22 mouse cellular contexts compared by ENCODE assay signal in genomic region chr5:73304507-73304906, GRCm38 (mm10). TPM values are rescaled to one million over a fixed set of nuclear protein-coding genes. Genes with fewer than 3 reads are reported as not detected.
DNase-seq lines count a peak whose midpoint lies in the region; ATAC-seq and TF ChIP-seq lines count a peak whose summit lies in the region.
"Had no signal": no experiment of that assay in that cellular context is flagged by ENCODE, and none has a peak within 500 bp of the region (broad histone marks: within the 10 kb centered on the region; RNA-seq: fewer than 3 reads in every experiment).

No protein-coding gene starts in this region.

- H3K27me3 ChIP-seq in heart, embryonic 13.5 days (replicated peaks) = no peaks in the 10 kb centered on the region
- no peaks in the 10 kb centered on the region for H3K27me3 ChIP-seq in heart, embryonic 11.5 days (ENCODE audit: control insufficient read depth, insufficient read depth, low read length)
- H3K27me3 ChIP-seq in heart, postnatal 0 days (ENCODE audit: control insufficient read depth, insufficient read depth, low read length) = no peaks in the 10 kb centered on the region
- H3K27me3 ChIP-seq in kidney, postnatal 0 days (ENCODE audit: insufficient read depth, low read length) = no peaks in the 10 kb centered on the region
- H3K27me3 ChIP-seq: embryonic facial prominence, embryonic 13.5 days; embryonic facial prominence, embryonic 15.5 days; forebrain, embryonic 12.5 days had no signal

- TF ChIP-seq CTCF in heart, postnatal 0 days (IDR thresholded peaks at IDR 0.05; ENCODE audit: low read depth) = no peak
- no peak for TF ChIP-seq CTCF in kidney, postnatal 0 days (IDR thresholded peaks at IDR 0.05; ENCODE audit: low read depth)

- 0 out of 2 replicates have a peak overlapping the region, but pooled peaks have one; percentile 3 for H3K27ac ChIP-seq in heart, embryonic 13.5 days (replicated peaks)
- H3K27ac ChIP-seq in heart, embryonic 11.5 days (ENCODE audit: low read depth, low read length) = no peak overlapping the region
- no peak overlapping the region for H3K27ac ChIP-seq in heart, postnatal 0 days (ENCODE audit: low read depth)
- H3K27ac ChIP-seq in kidney, postnatal 0 days = no peak overlapping the region
- H3K27ac ChIP-seq: embryonic facial prominence, embryonic 13.5 days; embryonic facial prominence, embryonic 15.5 days; forebrain, embryonic 10.5 days; forebrain, embryonic 12.5 days had no signal

- no peaks in the 10 kb centered on the region for H3K9me3 ChIP-seq in heart, embryonic 13.5 days
- no peaks in the 10 kb centered on the region for H3K9me3 ChIP-seq in heart, embryonic 11.5 days (replicated peaks; ENCODE audit: control insufficient read depth, low read length)
- no peaks in the 10 kb centered on the region for H3K9me3 ChIP-seq in heart, postnatal 0 days (replicated peaks; ENCODE audit: control insufficient read depth, low read length)
- no peaks in the 10 kb centered on the region for H3K9me3 ChIP-seq in kidney, postnatal 0 days (replicated peaks; ENCODE audit: low read length)
- H3K9me3 ChIP-seq: embryonic facial prominence, embryonic 13.5 days; embryonic facial prominence, embryonic 15.5 days; forebrain, embryonic 10.5 days; forebrain, embryonic 12.5 days had no signal

- H3K9ac ChIP-seq in heart, embryonic 13.5 days = no peak overlapping the region
- H3K9ac ChIP-seq in heart, embryonic 11.5 days (ENCODE audit: low read depth, low read length) = no peak overlapping the region
- no peak overlapping the region for H3K9ac ChIP-seq in heart, postnatal 0 days (replicated peaks; ENCODE audit: low read depth, low read length)
- no peak overlapping the region for H3K9ac ChIP-seq in kidney, postnatal 0 days (ENCODE audit: low read depth, low read length)
- H3K9ac ChIP-seq: embryonic facial prominence, embryonic 13.5 days; embryonic facial prominence, embryonic 15.5 days; forebrain, embryonic 12.5 days had no signal

- WGBS in heart, embryonic 13.5 days = 75% methylated on average over 12 of the region's 12 CpGs
- 76% methylated on average over 12 of the region's 12 CpGs for WGBS in heart, embryonic 11.5 days (ENCODE audit: insufficient replicate concordance)
- 73% methylated on average over 12 of the region's 12 CpGs for WGBS in heart, postnatal 0 days
- WGBS in kidney, postnatal 0 days = 85% methylated on average over 12 of the region's 12 CpGs

- peak; percentile 36 for DNase-seq in heart, postnatal 0 days (ENCODE audit: low spot score)
- no peak for DNase-seq in heart, adult 9 months (ENCODE audit: low spot score in 2 of 2)
- peak; percentile 23 for DNase-seq in kidney, postnatal 0 days (ENCODE audit: low spot score)
- no peak for DNase-seq in kidney, postnatal 36 days
- DNase-seq: adrenal gland, adult 2 months; adrenal gland, postnatal 10 days; adrenal gland, postnatal 25 days; cerebellum, adult 11 months; cerebellum, adult 18-20 months; cerebellum, adult 8-10 months; cerebellum, adult 9-11 months; cerebellum, postnatal 14 days; cerebellum, postnatal 36 days; embryo, embryonic 11 days had no signal

- no peak overlapping the region for H3K4me2 ChIP-seq in heart, embryonic 13.5 days
- no peak overlapping the region for H3K4me2 ChIP-seq in heart, embryonic 11.5 days
- H3K4me2 ChIP-seq in heart, postnatal 0 days (ENCODE audit: low read depth, low read length) = no peak overlapping the region
- H3K4me2 ChIP-seq in kidney, postnatal 0 days (ENCODE audit: low read length) = no peak overlapping the region
- H3K4me2 ChIP-seq: embryonic facial prominence, embryonic 13.5 days; embryonic facial prominence, embryonic 15.5 days; forebrain, embryonic 12.5 days had no signal

- no peak for ATAC-seq in heart, embryonic 13.5 days (ENCODE audit: extremely low read depth, insufficient number of reproducible peaks, low FRiP score, low TSS enrichment)
- no peak for ATAC-seq in heart, embryonic 11.5 days (replicated peaks; ENCODE audit: insufficient number of reproducible peaks, low FRiP score, low TSS enrichment)
- ATAC-seq in heart, postnatal 0 days (ENCODE audit: insufficient read depth, low read depth) = no peak
- no peak for ATAC-seq in kidney, postnatal 0 days (replicated peaks; ENCODE audit: low FRiP score, low read depth)
- ATAC-seq: forebrain, embryonic 14.5 days had no signal

- peaks cover 13% of the 10 kb centered on the region for H3K4me1 ChIP-seq in heart, embryonic 13.5 days
- no peaks in the 10 kb centered on the region; the same call in 1 of the 2 replicates for H3K4me1 ChIP-seq in heart, embryonic 11.5 days (ENCODE audit: control insufficient read depth, insufficient read depth, low read length)
- no peaks in the 10 kb centered on the region for H3K4me1 ChIP-seq in heart, postnatal 0 days (ENCODE audit: control insufficient read depth, insufficient read depth)
- H3K4me1 ChIP-seq in kidney, postnatal 0 days (replicated peaks; ENCODE audit: insufficient read depth, low read length) = no peaks in the 10 kb centered on the region
- H3K4me1 ChIP-seq: embryonic facial prominence, embryonic 13.5 days; embryonic facial prominence, embryonic 15.5 days; forebrain, embryonic 10.5 days; forebrain, embryonic 12.5 days had no signal

- H3K4me3 ChIP-seq in heart, embryonic 13.5 days = no peak overlapping the region
- no peak overlapping the region for H3K4me3 ChIP-seq in heart, embryonic 11.5 days (ENCODE audit: low read depth, low read length)
- H3K4me3 ChIP-seq in heart, postnatal 0 days (ENCODE audit: low read depth, low read length) = no peak overlapping the region
- no peak overlapping the region for H3K4me3 ChIP-seq in kidney, postnatal 0 days (replicated peaks; ENCODE audit: low read depth, low read length)
- H3K4me3 ChIP-seq: embryonic facial prominence, embryonic 13.5 days; embryonic facial prominence, embryonic 15.5 days; erythroblast, embryonic 14.5 days; forebrain, embryonic 10.5 days; forebrain, embryonic 12.5 days had no signal

- TF ChIP-seq EP300 in heart, postnatal 0 days (IDR thresholded peaks at IDR 0.05; ENCODE audit: low read depth) = no peak

- peaks cover 88% of the 10 kb centered on the region for H3K36me3 ChIP-seq in heart, embryonic 13.5 days
- peaks cover 41% of the 10 kb centered on the region for H3K36me3 ChIP-seq in heart, embryonic 11.5 days (ENCODE audit: control insufficient read depth, insufficient read depth, low read length)
- peaks cover 83% of the 10 kb centered on the region for H3K36me3 ChIP-seq in heart, postnatal 0 days (replicated peaks; ENCODE audit: control insufficient read depth, insufficient read depth, low read length)
- peaks cover 54% of the 10 kb centered on the region for H3K36me3 ChIP-seq in kidney, postnatal 0 days (ENCODE audit: insufficient read depth, low read length)

RNA-seq across cellular contexts. Expression of gene Ociad1, which starts 11.9 kb away (rescaled TPM):
- polyA plus RNA-seq in heart, embryonic 13.5 days (2015; fragmentation: Nextera tagmentation; extraction: Ambion mirVana) = 220 and 251 TPM in 2 replicates
- 156 and 190 TPM in 2 replicates for polyA plus RNA-seq in heart, embryonic 11.5 days (2014; fragmentation: Nextera tagmentation; extraction: Ambion mirVana)
- 131 and 139 TPM in 2 replicates for total RNA-seq in heart, postnatal 0 days (2014; rRNA removed; ENCODE audit: low replicate concordance)
- 265 TPM in 2 replicates for polyA plus RNA-seq in heart, postnatal 0 days (2015; fragmentation: Nextera tagmentation; extraction: Ambion mirVana)
- 209 and 222 TPM in 2 replicates for polyA plus RNA-seq in kidney, postnatal 0 days (2015; fragmentation: Nextera tagmentation; extraction: Ambion mirVana)

RNA-seq across cellular contexts. Expression of gene Ociad2, which starts 36.3 kb away (rescaled TPM):
- polyA plus RNA-seq in heart, embryonic 13.5 days (2015; fragmentation: Nextera tagmentation; extraction: Ambion mirVana) = 17.0 and 19.2 TPM in 2 replicates
- polyA plus RNA-seq in heart, embryonic 11.5 days (2014; fragmentation: Nextera tagmentation; extraction: Ambion mirVana) = 21.6 and 22.5 TPM in 2 replicates
- total RNA-seq in heart, postnatal 0 days (2014; rRNA removed; ENCODE audit: low replicate concordance) = 6.7 and 13.3 TPM in 2 replicates
- polyA plus RNA-seq in heart, postnatal 0 days (2015; fragmentation: Nextera tagmentation; extraction: Ambion mirVana) = 16.7 and 19.6 TPM in 2 replicates
- polyA plus RNA-seq in kidney, postnatal 0 days (2015; fragmentation: Nextera tagmentation; extraction: Ambion mirVana) = 27.4 and 28.1 TPM in 2 replicates
- polyA plus RNA-seq: erythroblast, embryonic 14.5 days had no signal

RNA-seq across cellular contexts. Expression of gene Fryl, which starts 48.1 kb away (rescaled TPM):
- 27.3 and 28.8 TPM in 2 replicates for polyA plus RNA-seq in heart, embryonic 13.5 days (2015; fragmentation: Nextera tagmentation; extraction: Ambion mirVana)
- polyA plus RNA-seq in heart, embryonic 11.5 days (2014; fragmentation: Nextera tagmentation; extraction: Ambion mirVana) = 38.1 and 40.8 TPM in 2 replicates
- 43.0 and 46.1 TPM in 2 replicates for total RNA-seq in heart, postnatal 0 days (2014; rRNA removed; ENCODE audit: low replicate concordance)
- 16.9 and 19.3 TPM in 2 replicates for polyA plus RNA-seq in heart, postnatal 0 days (2015; fragmentation: Nextera tagmentation; extraction: Ambion mirVana)
- polyA plus RNA-seq in kidney, postnatal 0 days (2015; fragmentation: Nextera tagmentation; extraction: Ambion mirVana) = 20.6 and 22.6 TPM in 2 replicates

Comparison
In these comparisons a context has a peak if more than half of its experiments do, and no peak if none do; other contexts are left out.
1. DNase-seq: peak in heart, postnatal 0 days (single experiment) and kidney, postnatal 0 days (single experiment); none in heart, adult 9 months (0 of 2) and kidney, postnatal 36 days (0 of 2).